Mouse (Mus musculus): ENCODE data around the gene Tmem217.

- no peak for TF ChIP-seq CTCF (IDR thresholded peaks at IDR 0.05; ENCODE audit: low read depth)
- no peak for TF ChIP-seq EP300 (IDR thresholded peaks at IDR 0.05; ENCODE audit: low read depth)
Observed at GRCm38 (mm10) chr17:29484431-29484830, 67.8 kb downstream of the Tmem217 start.

Data from heart, postnatal 0 days (tissue).